Mouse (Mus musculus) layer of hippocampus, adult 9-10 months (tissue): Measurements from ENCODE around the gene Spsb3.

Source experiments
- DNase-seq: peaks from one replicate; pipeline ENCODE4 v3.0.0; 2022; ENCODE audit warnings: low spot score

Spsb3 gene

DNA sequence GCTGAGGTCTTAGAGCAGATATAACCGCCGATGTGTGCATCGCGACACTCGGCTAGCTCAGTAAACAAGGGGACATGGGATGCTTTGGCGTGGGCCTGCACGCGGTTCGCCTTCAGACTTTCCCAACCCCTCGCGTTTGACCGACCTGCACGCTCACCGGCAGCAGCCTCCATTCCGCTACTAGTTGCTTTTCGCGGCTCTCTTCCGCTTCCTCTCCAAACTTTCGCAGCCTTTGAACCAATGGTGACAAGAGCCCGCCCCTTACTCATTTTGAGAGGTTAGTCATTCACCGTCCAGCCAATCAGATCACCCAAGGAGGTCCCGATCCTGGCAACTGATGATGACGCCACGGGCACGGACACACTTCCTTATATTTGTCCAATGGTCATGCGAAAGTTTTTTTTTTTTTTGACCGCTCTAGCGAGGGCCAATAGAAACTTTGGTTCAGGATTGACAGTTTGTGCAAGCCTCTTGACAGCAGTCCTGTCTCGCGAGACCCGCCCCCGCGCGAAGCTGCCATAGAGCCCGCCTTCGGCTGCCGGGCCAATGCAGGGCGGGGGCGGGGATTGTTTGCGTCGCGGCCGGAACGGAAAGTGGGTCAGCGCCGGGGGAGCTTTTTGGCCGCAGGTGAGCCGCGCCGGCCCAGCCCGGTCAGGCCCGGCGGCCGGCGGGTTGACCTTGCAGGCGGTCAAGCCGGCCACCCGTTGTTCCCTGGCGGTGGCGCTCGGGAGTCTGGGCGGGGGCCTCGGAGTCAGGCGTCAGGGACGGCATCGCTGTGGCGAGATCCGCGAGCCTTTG, at the start of gene Spsb3, which contains the start of gene Nubp2:
Gene Spsb3, plus strand, starts transcription at position 510 of the 798 bp plus-strand sequence.
Gene Nubp2, minus strand, starts transcription at position 216 of the 798 bp plus-strand sequence.
- peak; percentile 99 for DNase-seq

GRCm38 (mm10) chr17:24839842-24840241, 46.6 kb upstream of the Spsb3 start, which contains the start of gene Hagh:
Gene Hagh (plus strand): TSS chr17:24840143.
- DNase-seq = no peak

DNA sequence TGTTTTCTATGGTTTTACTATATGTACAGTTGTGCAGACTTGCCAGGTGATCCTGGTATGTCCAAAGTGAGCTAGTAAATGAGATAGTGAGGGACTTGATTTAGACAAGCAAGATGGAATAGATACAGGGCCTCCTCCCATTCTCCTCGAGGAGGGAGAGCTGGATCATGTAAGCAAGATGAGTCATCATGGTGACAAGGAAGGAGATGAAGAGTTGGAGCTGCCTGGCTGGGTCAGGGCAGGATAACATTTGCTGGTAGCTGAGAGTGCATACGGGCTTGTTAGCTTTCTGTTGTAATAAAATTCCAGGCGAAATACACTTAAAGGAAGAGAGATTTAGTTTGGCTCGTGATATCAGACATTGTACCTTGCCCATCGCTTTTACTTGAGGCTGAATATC, 46.1 kb upstream of the Spsb3 start:
- no peak for DNase-seq

DNA sequence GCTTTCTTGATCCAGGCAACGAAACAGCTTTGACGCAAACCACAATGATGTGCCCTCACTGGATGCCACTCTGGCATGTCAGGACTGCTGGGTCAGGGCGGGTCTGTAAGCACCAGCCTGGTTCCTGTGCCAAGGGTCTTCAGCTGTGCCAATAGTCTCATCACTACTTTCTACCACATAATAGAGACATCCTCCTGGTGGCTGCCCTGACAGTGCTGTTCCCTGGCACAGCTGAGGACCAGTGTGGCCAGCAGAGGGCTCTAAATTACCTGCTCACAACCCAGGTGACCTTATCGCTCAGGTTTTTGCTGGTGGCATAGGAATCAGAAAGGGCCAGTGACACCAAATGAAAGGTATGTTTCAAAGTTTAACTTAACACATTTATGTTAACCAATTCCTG, 45.3 kb upstream of the Spsb3 start:
- no peak for DNase-seq

- DNase-seq = no peak
Measured at GRCm38 (mm10) chr17:24842631-24843030, 43.8 kb upstream of the Spsb3 start.

GRCm38 (mm10) chr17:24844525-24844924, 41.9 kb upstream of the Spsb3 start:
- DNase-seq = no peak

DNA sequence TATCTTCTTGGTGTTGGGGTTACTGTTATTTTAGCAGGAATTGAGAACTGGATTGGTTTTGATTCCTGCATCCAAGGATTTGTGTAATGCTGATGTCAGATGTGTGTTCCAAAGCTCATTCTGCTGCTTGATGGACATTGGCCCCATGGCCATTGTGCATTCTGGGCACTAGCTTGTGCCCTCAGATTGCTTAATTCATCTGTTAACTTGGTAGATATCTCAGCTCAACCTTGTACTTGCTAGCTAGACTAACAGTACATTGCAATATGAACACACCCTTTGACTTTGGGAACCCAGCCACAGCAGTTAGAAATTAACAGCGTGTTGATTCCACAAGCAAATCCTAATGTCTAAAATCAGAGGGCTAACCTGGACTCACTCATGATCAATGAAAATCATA, 39.1 kb upstream of the Spsb3 start:
- DNase-seq = no peak

DNA sequence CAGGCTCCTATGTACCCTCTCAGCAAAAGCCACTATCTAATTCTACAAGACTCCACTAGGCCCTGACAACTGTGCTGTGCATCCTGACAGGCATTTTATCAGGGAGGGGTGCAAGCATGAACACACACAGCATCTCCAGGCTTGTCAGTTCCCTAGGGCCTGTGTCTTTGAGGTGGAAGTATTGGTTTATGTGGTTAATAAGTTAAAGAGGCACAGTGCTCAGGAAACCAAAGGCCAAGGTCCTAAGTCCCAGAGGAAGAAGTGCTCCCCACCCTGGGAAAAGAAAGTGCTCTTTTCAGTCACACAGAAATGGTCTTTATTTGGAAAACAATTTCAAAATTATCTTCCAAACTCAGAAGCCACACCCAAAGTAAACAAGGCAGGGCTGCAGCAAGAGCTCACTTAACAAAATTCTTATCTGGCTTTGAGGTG, 37.8 kb upstream of the Spsb3 start:
- DNase-seq = no peak

DNA sequence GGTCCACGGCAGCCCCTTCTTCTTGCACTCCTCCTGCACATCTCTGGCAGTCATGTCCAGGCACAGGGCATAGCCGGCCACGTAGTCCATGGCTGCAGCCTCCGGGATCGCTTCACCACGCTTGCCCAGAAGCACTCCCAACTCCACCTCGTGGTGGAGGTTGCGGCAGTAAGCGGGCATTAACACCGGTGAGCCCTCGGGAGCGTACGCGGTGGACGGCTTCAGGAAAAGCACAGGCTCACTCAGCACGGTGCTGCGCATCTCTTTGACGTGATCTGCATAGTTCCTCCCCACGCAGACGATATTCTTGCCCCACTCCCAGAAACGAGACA, 36.7 kb upstream of the Spsb3 start:
- no peak for DNase-seq

- peak; percentile 94 for DNase-seq
Measured at GRCm38 (mm10) chr17:24850065-24850772, 36.2 kb upstream of the Spsb3 start, which contains the start of gene Fahd1. Gene Fahd1 (minus strand): TSS chr17:24850364.

- no peak for DNase-seq
Measured at GRCm38 (mm10) chr17:24850773-24851127, 35.7 kb upstream of the Spsb3 start.

- no peak for DNase-seq
Measured at GRCm38 (mm10) chr17:24851381-24852125, 34.9 kb upstream of the Spsb3 start.

DNA sequence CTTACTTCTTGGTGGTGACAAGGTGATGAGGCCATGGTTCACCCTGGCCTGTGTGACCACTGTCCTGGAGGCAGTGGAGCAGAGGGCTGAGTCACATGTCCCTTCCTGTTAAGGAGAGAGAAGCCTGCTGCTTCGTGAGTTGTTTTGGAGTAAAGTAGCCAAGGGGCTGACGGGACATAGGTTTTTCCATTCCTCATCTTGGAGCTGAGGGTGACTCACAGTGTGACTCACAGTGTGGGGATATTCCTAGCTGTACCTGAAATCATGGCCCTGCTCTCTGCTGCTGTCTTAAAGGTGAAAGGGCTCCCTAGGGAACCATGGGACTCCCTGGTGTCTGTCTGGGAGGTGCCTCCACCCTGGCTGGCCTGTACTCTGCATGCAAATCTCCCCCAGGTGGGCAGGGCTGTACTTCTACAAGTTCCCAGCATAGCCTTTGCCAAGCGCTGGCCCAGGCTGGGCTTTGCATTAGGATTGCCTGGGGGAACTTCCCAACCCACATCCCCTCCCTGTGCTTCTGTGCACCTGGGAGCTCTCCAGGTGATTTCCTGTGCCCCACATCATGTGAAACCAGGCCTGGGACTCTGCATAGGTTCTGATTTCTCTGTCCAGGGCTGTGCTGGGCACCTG, 30.5 kb upstream of the Spsb3 start:
- no peak for DNase-seq

GRCm38 (mm10) chr17:24856589-24856988, 29.9 kb upstream of the Spsb3 start:
- DNase-seq = no peak

DNA sequence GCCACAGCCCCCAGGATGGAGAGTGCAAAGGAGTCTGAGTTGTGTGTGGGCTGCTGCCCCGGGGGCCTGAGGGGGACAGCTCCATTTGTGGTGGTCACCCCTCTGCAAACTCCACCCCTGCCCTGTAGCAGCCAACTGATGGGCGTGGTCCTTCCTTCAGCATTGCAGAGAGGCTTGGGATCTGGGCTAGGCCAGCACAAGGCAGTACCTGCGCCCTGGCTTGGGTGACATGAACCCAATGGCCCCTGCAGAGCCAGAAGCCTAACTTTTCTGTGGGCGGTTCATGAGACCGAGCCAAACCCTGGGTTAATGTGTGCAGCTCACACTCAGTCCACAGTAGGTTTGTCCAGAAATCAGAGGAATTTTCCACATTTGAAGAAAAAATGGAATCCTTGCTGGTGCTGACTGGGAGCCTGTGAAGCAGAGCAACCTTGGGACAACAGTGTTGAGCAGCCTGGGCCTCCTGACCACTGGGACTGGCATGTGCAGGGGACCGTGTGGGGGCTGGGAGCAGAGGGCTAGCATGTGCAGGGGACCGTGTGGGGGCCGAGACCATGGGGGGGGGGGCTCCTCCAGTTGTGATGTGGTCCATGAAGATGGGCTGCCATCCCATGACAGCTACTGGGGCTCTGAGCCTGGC, 28.5 kb upstream of the Spsb3 start:
- DNase-seq = no peak

DNA sequence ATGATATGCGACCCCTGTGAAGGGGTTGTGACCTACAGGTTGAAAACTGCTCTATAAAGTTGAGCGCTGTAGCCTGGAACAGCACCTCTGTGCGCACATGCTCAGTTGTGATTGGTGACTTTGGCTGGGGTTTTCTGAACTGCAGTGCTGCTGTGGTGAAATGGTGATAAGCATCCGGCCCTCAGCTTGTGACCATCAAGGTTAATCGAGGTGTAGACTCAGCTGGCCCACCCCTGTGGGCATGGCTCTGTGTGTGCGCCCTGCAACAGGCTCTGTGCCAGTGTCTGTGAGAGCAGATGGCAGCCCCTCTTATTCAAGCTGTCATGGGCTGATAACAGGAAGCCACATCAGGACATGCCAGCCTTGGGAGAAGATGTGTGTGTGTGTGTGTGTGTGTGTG, 27.5 kb upstream of the Spsb3 start:
- no peak for DNase-seq

DNA sequence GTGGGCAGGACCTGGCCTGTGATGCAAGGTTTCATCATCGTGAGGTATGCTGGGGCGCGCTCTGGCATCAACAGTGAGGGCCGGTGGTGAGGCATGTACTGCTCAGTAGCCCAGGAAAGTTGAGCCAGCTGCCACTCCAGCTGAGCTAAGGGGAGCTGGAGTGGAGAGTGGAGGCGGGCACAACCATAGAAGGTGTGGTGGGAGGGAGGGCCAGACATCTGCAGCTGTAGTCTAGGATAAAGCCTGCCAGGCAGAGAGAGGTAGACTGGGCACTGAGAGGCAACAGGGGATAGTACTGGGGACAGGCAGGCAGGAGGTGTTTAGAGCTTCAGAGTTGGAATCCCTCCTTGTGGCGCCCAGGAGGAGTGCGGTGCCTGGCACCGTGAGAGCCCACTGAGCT, 26.4 kb upstream of the Spsb3 start:
- DNase-seq = no peak

GRCm38 (mm10) chr17:24861785-24862184, 24.7 kb upstream of the Spsb3 start:
- DNase-seq = no peak

DNA sequence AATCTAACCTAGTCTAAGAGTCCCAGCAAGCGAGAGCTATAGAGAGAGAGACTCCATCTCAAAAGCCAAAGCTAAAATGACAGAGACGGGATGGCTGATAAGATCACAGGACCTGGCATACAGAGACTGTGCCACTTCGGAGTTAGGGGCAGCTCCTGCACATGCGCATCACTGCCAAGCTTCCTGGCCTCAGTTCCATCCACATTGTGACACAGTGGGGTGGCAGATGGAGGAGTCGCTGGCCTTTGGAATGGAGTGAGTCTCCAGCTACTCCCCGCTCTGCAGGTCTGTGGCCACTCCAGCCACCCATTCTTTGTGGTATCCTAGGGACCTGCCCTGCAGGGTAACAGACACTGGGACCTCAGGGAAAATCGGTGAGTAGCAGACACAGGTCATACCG, 20.7 kb upstream of the Spsb3 start, which contains the start of gene Igfals:
Gene Igfals, plus strand, starts transcription at position 222 of the 400 bp plus-strand sequence.
- no peak for DNase-seq

DNA sequence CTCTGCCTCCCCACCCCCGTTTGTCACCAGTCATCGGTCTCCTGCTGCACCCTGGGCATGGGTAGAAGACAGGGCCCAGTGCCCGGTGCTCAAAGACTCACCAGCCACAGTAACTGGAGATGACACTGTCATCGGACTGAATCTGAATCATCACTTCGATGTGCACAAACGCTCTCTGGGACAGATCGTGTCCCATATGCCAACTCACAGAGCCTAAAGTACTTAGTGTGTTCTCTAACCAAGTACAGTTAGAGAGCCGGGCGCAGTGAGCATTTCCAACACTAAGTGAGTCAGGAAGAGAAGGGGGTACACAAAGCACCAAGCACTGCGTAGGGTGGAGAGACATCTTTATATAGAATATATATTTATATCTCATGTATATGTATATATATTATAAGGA, 18.5 kb upstream of the Spsb3 start:
- no peak for DNase-seq

GRCm38 (mm10) chr17:24873695-24874404, 12.6 kb upstream of the Spsb3 start:
- no peak for DNase-seq
